In genomic region chr11:79640940-79641733, GRCm38 (mm10) we compare ENCODE assay signal across 13 mouse cellular contexts. TPM values are rescaled to one million over a fixed set of nuclear protein-coding genes. Genes with fewer than 3 reads are reported as not detected.
DNase-seq lines count a peak whose midpoint lies in the region; ATAC-seq and TF ChIP-seq lines count a peak whose summit lies in the region.
"Had no signal": no experiment of that assay in that cellular context is flagged by ENCODE, and none has a peak within 500 bp of the region (broad histone marks: within the 10 kb centered on the region; RNA-seq: fewer than 3 reads in every experiment).

No protein-coding gene starts in this region.

- no peak overlapping the region for H3K9ac ChIP-seq in intestine, embryonic 15.5 days
- H3K9ac ChIP-seq: liver, embryonic 14.5 days; midbrain, embryonic 12.5 days had no signal

- H3K9me3 ChIP-seq in intestine, embryonic 15.5 days: no peaks in the 10 kb centered on the region
- H3K9me3 ChIP-seq: midbrain, embryonic 12.5 days had no signal

- H3K27ac ChIP-seq in small intestine, adult 2 months (ENCODE audit: insufficient read depth, low read depth, low read length): peak overlapping the region; percentile 21
- H3K27ac ChIP-seq in intestine, embryonic 15.5 days: no peak overlapping the region
- H3K27ac ChIP-seq: liver, embryonic 14.5 days; midbrain, embryonic 12.5 days had no signal

- ATAC-seq in hematopoietic stem cell, adult 5-6 weeks (replicated peaks in 1 of 2; ENCODE audit: insufficient read depth in 1 of 2, low FRiP score in 2 of 2, low TSS enrichment in 1 of 2, low read depth in 1 of 2, poor library complexity in 2 of 2, severe bottlenecking in 2 of 2): peak; percentile 63 to 66
- no peak for ATAC-seq in intestine, embryonic 15.5 days

- WGBS in small intestine, adult 2 months: 47% methylated on average over 8 of the region's 8 CpGs
- WGBS in intestine, embryonic 15.5 days: 50% methylated on average over 8 of the region's 8 CpGs

- no peak for TF ChIP-seq CTCF in small intestine, adult 2 months (IDR thresholded peaks at IDR 0.05; ENCODE audit: extremely low read depth, insufficient read length, insufficient replicate concordance, low read depth, low read length)

- no peak for TF ChIP-seq POLR2A in small intestine, adult 2 months (IDR thresholded peaks at IDR 0.05; ENCODE audit: low read depth, low read length)

- no peaks in the 10 kb centered on the region for H3K27me3 ChIP-seq in small intestine, adult 2 months (ENCODE audit: control insufficient read depth, insufficient read depth, low read length)
- H3K27me3 ChIP-seq in intestine, embryonic 15.5 days (replicated peaks): no peaks in the 10 kb centered on the region; the same call in 1 of the 2 replicates

- H3K36me3 ChIP-seq in small intestine, adult 2 months (ENCODE audit: control insufficient read depth, insufficient read depth, low read length): no peaks in the 10 kb centered on the region
- no peaks in the 10 kb centered on the region for H3K36me3 ChIP-seq in intestine, embryonic 15.5 days
- H3K36me3 ChIP-seq: midbrain, embryonic 12.5 days had no signal

- no peak overlapping the region for H3K4me3 ChIP-seq in small intestine, adult 2 months (ENCODE audit: low read depth, low read length)
- no peak overlapping the region for H3K4me3 ChIP-seq in intestine, embryonic 15.5 days (replicated peaks)
- H3K4me3 ChIP-seq: midbrain, embryonic 12.5 days had no signal

- peaks cover 9% of the 10 kb centered on the region; the same call in 1 of the 2 replicates for H3K4me1 ChIP-seq in small intestine, adult 2 months (ENCODE audit: control insufficient read depth, insufficient read depth, insufficient read length, low read length)
- 0 out of 2 replicates have a peak, but pooled peaks cover 7% of the 10 kb centered on the region for H3K4me1 ChIP-seq in intestine, embryonic 15.5 days (replicated peaks)

- no peak overlapping the region for H3K4me2 ChIP-seq in intestine, embryonic 15.5 days (replicated peaks)
- H3K4me2 ChIP-seq: midbrain, embryonic 12.5 days had no signal

- intact Hi-C loops in left cerebral cortex, postnatal 25 days (cut with DNase I): no loop called here

- peak; percentile 88 for DNase-seq in 416B (ENCODE audit: low read depth)
- peak; percentile 68 for DNase-seq in CD4-positive, CD25-positive, alpha-beta regulatory T cell, adult 2 months (ENCODE audit: low read depth, low spot score)
- DNase-seq in left cerebral cortex, postnatal 25 days (ENCODE audit: low spot score in 2 of 2): no peak
- no peak for DNase-seq in left cerebral cortex, adult 18-20 months (ENCODE audit: low spot score in 2 of 2)
- DNase-seq: cerebellum, postnatal 36 days; gastrocnemius, postnatal 10 days; kidney, adult 11 months; layer of hippocampus, postnatal 36 days had no signal

RNA-seq across cellular contexts. Expression of gene Rab11fip4, which starts 50.1 kb away (rescaled TPM):
- 1.9 and 3.5 TPM in 2 replicates for total RNA-seq in hematopoietic stem cell, adult 5-6 weeks (2017)
- 11.2 and 13.8 TPM in 2 replicates for polyA plus RNA-seq in small intestine, adult 2 months (2012; rRNA removed)
- total RNA-seq in left cerebral cortex, postnatal 25 days (2021): 100 to 1,000 TPM; 235 to 238 TPM
- 100 to 1,000 TPM; 234 to 237 TPM for total RNA-seq in left cerebral cortex, adult 18-20 months (2021)
- polyA plus RNA-seq in intestine, embryonic 15.5 days (2015; fragmentation: Nextera tagmentation; extraction: Ambion mirVana): 1.7 and 1.8 TPM in 2 replicates

Comparison
In these comparisons a context has a peak if more than half of its experiments do, and no peak if none do; other contexts are left out.
1. DNase-seq: peak in 416B (single experiment) and CD4-positive, CD25-positive, alpha-beta regulatory T cell, adult 2 months (single experiment); none in left cerebral cortex, postnatal 25 days (0 of 2) and left cerebral cortex, adult 18-20 months (0 of 2).
2. RNA of gene Rab11fip4, which starts 50.1 kb away (total RNA-seq): 235 to 238 TPM in left cerebral cortex, postnatal 25 days and 234 to 237 TPM in left cerebral cortex, adult 18-20 months; 1.9 to 3.5 TPM in hematopoietic stem cell, adult 5-6 weeks; every median in the first group is over 10 times any median in the second.